Mouse (Mus musculus): ENCODE measurements at regions not wholly inside any gene's neighbourhood (a gene's known extent, or its start where the extent isn't known, plus 50 kb on each side); places are given as distances from the start of the nearest gene placed in this dataset.
A peak's percentile ranks its signal among the peaks of the same experiment; 100 is the strongest.

DNA sequence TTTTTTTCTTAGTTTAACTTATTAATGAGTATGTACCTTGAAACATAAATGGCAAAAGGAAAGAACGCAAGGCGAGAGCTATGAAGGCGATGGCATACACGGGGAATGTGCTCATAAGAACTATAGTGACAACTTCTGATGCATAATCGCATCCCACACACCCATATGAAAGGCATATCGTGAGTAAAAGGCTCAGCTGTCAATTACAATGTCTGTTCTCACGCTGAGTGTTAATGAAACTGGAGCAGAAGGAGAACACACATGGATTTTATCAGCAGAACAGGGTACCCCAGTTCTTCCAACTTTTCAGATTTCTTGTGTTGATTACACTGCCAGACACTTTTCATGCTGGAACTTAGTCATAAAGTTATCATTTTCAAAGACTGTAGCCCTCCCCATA, 135.8 kb downstream of the Nsun3 start:
- ATAC-seq (ENCODE audit: low FRiP score, low TSS enrichment) (no peak), DNase-seq (ENCODE audit: low spot score) (no peak)
- Histone ChIP-seq H3K36me3 (ENCODE audit: control insufficient read depth, insufficient read depth, low read length) (no peaks in the 10 kb centered on the region), H3K9me3 (ENCODE audit: control insufficient read depth, low read length) (no peaks in the 10 kb centered on the region), H3K27ac (replicated peaks) (no peak overlapping the region), H3K27me3 (ENCODE audit: control insufficient read depth, insufficient read depth, low read length) (no peaks in the 10 kb centered on the region), H3K4me2 (replicated peaks; ENCODE audit: low read depth) (no peak overlapping the region), H3K9ac (ENCODE audit: low read length) (no peak overlapping the region), H3K4me1 (replicated peaks; ENCODE audit: control insufficient read depth, insufficient read depth) (no peaks in the 10 kb centered on the region), H3K4me3 (ENCODE audit: low read depth, low read length) (no peak overlapping the region)
- 84% methylated on average over 7 of the region's 7 CpGs for WGBS
- TF ChIP-seq CTCF (IDR thresholded peaks at IDR 0.05; ENCODE audit: low read depth) = no peak
- TF ChIP-seq EP300 (optimal IDR thresholded peaks at IDR 0.05) = no peak

DNA sequence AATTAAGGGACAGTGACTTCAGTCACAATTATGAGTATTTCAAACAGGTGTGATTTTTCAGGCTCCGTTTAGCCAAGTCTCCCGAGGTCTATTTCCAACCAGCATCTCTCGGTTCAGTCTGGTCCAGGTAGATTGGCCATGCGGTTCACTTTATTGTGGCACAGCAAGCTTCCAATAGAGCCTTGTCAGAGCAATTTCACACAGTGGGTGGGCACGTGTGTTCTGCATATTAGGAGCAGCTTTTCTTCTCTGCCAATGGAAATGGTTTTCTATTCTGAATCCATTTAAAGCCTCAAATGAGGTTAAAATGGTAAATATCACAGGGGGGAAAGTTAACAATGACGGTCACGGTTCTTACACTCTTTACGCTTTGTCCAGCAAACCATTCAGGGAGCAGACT, 138.3 kb downstream of the Nsun3 start:
- TF ChIP-seq CTCF (IDR thresholded peaks at IDR 0.05; ENCODE audit: low read depth) (no peak), EP300 (optimal IDR thresholded peaks at IDR 0.05) (no peak)
- H3K4me3 ChIP-seq (ENCODE audit: low read depth, low read length) = no peak overlapping the region

GRCm38 (mm10) chr16:62646113-62646512, 140.5 kb downstream of the Nsun3 start:
- DNase-seq (ENCODE audit: low spot score) (no peak), ATAC-seq (ENCODE audit: low FRiP score, low TSS enrichment) (no peak)
- no peaks in the 10 kb centered on the region for H3K36me3 ChIP-seq (ENCODE audit: control insufficient read depth, insufficient read depth, low read length)
- no peak overlapping the region for H3K9ac ChIP-seq (ENCODE audit: low read length)
- WGBS = 75% methylated on average over 1 of the region's 1 CpGs
- TF ChIP-seq CTCF (IDR thresholded peaks at IDR 0.05; ENCODE audit: low read depth) (peak; percentile 74), EP300 (optimal IDR thresholded peaks at IDR 0.05) (no peak)
- H3K4me2 ChIP-seq (replicated peaks; ENCODE audit: low read depth) = no peak overlapping the region
- no peaks in the 10 kb centered on the region for H3K27me3 ChIP-seq (ENCODE audit: control insufficient read depth, insufficient read depth, low read length)
- H3K4me1 ChIP-seq (replicated peaks; ENCODE audit: control insufficient read depth, insufficient read depth) = no peaks in the 10 kb centered on the region
- H3K27ac ChIP-seq (replicated peaks) = no peak overlapping the region
- no peaks in the 10 kb centered on the region for H3K9me3 ChIP-seq (ENCODE audit: control insufficient read depth, low read length)
- no peak overlapping the region for H3K4me3 ChIP-seq (ENCODE audit: low read depth, low read length)

More for the DNA sequence above, 138.3 kb downstream of the Nsun3 start:
- Histone ChIP-seq H3K9me3 (ENCODE audit: control insufficient read depth, low read length) (no peaks in the 10 kb centered on the region), H3K9ac (ENCODE audit: low read length) (no peak overlapping the region), H3K4me2 (replicated peaks; ENCODE audit: low read depth) (no peak overlapping the region), H3K27ac (replicated peaks) (no peak overlapping the region), H3K36me3 (ENCODE audit: control insufficient read depth, insufficient read depth, low read length) (no peaks in the 10 kb centered on the region), H3K27me3 (ENCODE audit: control insufficient read depth, insufficient read depth, low read length) (no peaks in the 10 kb centered on the region), H3K4me1 (replicated peaks; ENCODE audit: control insufficient read depth, insufficient read depth) (no peaks in the 10 kb centered on the region)
- no peak for ATAC-seq (ENCODE audit: low FRiP score, low TSS enrichment)
- 76% methylated on average over 8 of the region's 8 CpGs for WGBS
- DNase-seq (ENCODE audit: low spot score) = no peak

GRCm38 (mm10) chr16:62642859-62643403, 143.7 kb downstream of the Nsun3 start:
- Histone ChIP-seq H3K9ac (ENCODE audit: low read length) (no peak overlapping the region), H3K4me3 (ENCODE audit: low read depth, low read length) (no peak overlapping the region), H3K9me3 (ENCODE audit: control insufficient read depth, low read length) (no peaks in the 10 kb centered on the region), H3K4me2 (replicated peaks; ENCODE audit: low read depth) (no peak overlapping the region), H3K27me3 (ENCODE audit: control insufficient read depth, insufficient read depth, low read length) (no peaks in the 10 kb centered on the region), H3K36me3 (ENCODE audit: control insufficient read depth, insufficient read depth, low read length) (no peaks in the 10 kb centered on the region), H3K4me1 (replicated peaks; ENCODE audit: control insufficient read depth, insufficient read depth) (no peaks in the 10 kb centered on the region), H3K27ac (replicated peaks) (no peak overlapping the region)
- whole genome bisulfite sequencing = 86% methylated on average over 10 of the region's 10 CpGs
- ATAC-seq (ENCODE audit: low FRiP score, low TSS enrichment) (no peak), DNase-seq (ENCODE audit: low spot score) (no peak)
- TF ChIP-seq CTCF (IDR thresholded peaks at IDR 0.05; ENCODE audit: low read depth) = no peak

GRCm38 (mm10) chr16:62623938-62624337, 162.7 kb downstream of the Nsun3 start:
- ATAC-seq (ENCODE audit: low FRiP score, low TSS enrichment) (no peak), DNase-seq (ENCODE audit: low spot score) (no peak)
- no peak overlapping the region for H3K27ac ChIP-seq (replicated peaks)
- no peaks in the 10 kb centered on the region for H3K36me3 ChIP-seq (ENCODE audit: control insufficient read depth, insufficient read depth, low read length)
- H3K4me3 ChIP-seq (ENCODE audit: low read depth, low read length) = no peak overlapping the region
- H3K4me1 ChIP-seq (replicated peaks; ENCODE audit: control insufficient read depth, insufficient read depth) = no peaks in the 10 kb centered on the region
- no peaks in the 10 kb centered on the region for H3K9me3 ChIP-seq (ENCODE audit: control insufficient read depth, low read length)
- H3K4me2 ChIP-seq (replicated peaks; ENCODE audit: low read depth) = no peak overlapping the region
- WGBS = 70% methylated on average over 6 of the region's 6 CpGs
- H3K9ac ChIP-seq (ENCODE audit: low read length) = no peak overlapping the region
- TF ChIP-seq EP300 (optimal IDR thresholded peaks at IDR 0.05) (no peak), CTCF (IDR thresholded peaks at IDR 0.05; ENCODE audit: low read depth) (no peak)
- H3K27me3 ChIP-seq (ENCODE audit: control insufficient read depth, insufficient read depth, low read length) = no peaks in the 10 kb centered on the region

DNA sequence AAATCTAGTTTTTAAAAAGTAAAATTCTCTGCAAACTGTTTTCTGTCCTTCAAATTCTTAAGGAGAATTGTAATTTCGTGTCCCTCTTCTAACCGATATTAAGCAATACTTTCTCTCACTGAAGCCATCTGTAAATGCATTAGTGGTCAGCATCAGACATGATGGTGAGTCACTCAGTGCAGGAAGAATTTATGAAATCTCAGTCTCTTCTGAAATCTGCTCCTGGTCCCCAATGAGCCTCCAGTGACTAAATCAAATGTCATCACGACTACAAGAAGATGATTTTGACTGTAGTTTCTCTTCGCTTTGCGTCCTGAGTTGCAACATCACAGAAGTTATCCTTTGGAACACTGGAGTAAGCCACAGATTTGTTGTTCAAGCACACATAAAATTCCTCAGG, 175.7 kb downstream of the Nsun3 start:
- H3K9ac ChIP-seq (ENCODE audit: low read length) = no peak overlapping the region
- H3K9me3 ChIP-seq (ENCODE audit: control insufficient read depth, low read length) = no peaks in the 10 kb centered on the region
- H3K4me3 ChIP-seq (ENCODE audit: low read depth, low read length) = no peak overlapping the region
- H3K27me3 ChIP-seq (ENCODE audit: control insufficient read depth, insufficient read depth, low read length) = no peaks in the 10 kb centered on the region
- no peaks in the 10 kb centered on the region for H3K36me3 ChIP-seq (ENCODE audit: control insufficient read depth, insufficient read depth, low read length)
- no peaks in the 10 kb centered on the region for H3K4me1 ChIP-seq (replicated peaks; ENCODE audit: control insufficient read depth, insufficient read depth)
- no peak overlapping the region for H3K4me2 ChIP-seq (replicated peaks; ENCODE audit: low read depth)
- no peak for TF ChIP-seq CTCF (IDR thresholded peaks at IDR 0.05; ENCODE audit: low read depth)
- no peak for TF ChIP-seq EP300 (optimal IDR thresholded peaks at IDR 0.05)
- WGBS = 83% methylated on average over 5 of the region's 5 CpGs
- ATAC-seq (ENCODE audit: low FRiP score, low TSS enrichment) (no peak), DNase-seq (ENCODE audit: low spot score) (no peak)
- H3K27ac ChIP-seq (replicated peaks) = no peak overlapping the region
